Mouse (Mus musculus) hindbrain, embryonic 13.5 days (tissue): ENCODE data around the gene Col19a1. TPM values are rescaled to one million over a fixed set of nuclear protein-coding genes. Genes with fewer than 3 reads are reported as not detected.

Experiments used
- ATAC-seq: fragments of 200-750 bp; cut with Nextera tagmentation; 2 replicates; pipeline ENCODE4 v1.8.0; 2017; ENCODE audit warnings: moderate TSS enrichment; ENCODE audit not compliant: low FRiP score
- H3K27ac ChIP-seq: fragments of 300-500 bp; sonication (generic); 2 replicates; pipeline ENCODE4 v1.5.1; 2015; ENCODE audit warnings: inconsistent platforms, mild to moderate bottlenecking, moderate library complexity
- H3K27me3 ChIP-seq: fragments of 300-500 bp; sonication (generic); 2 replicates; pipeline ENCODE4 v1.6.1; 2015; ENCODE audit warnings: mild to moderate bottlenecking, inconsistent platforms
- H3K36me3 ChIP-seq: fragments of 300-500 bp; sonication (generic); 2 replicates; pipeline ENCODE4 v1.6.1; 2015; ENCODE audit warnings: mild to moderate bottlenecking, inconsistent platforms
- H3K4me1 ChIP-seq: fragments of 300-500 bp; sonication (generic); replicated peaks from 2 replicates; pipeline ENCODE4 v1.6.1; 2015; ENCODE audit warnings: inconsistent platforms
- H3K4me2 ChIP-seq: fragments of 300-500 bp; sonication (generic); 2 replicates; pipeline ENCODE4 v1.6.1; 2015; ENCODE audit warnings: inconsistent platforms, mild to moderate bottlenecking, moderate library complexity
- H3K4me3 ChIP-seq: fragments of 300-500 bp; sonication (generic); 2 replicates; pipeline ENCODE4 v1.5.1; 2015; ENCODE audit warnings: mild to moderate bottlenecking, inconsistent platforms
- H3K9ac ChIP-seq: fragments of 300-500 bp; sonication (generic); 2 replicates; pipeline ENCODE4 v1.6.1; 2015; ENCODE audit warnings: mild to moderate bottlenecking, inconsistent platforms
- H3K9me3 ChIP-seq: fragments of 300-500 bp; sonication (generic); 2 replicates; pipeline ENCODE4 v1.6.1; 2016; ENCODE audit warnings: inconsistent platforms
- WGBS: fragments of 180-500 bp; shearing (Covaris S2); methylation state at CpG from one replicate; pipeline ENCODE4 v1.1.7; 2015; 5-methylcytosine and 5-hydroxymethylcytosine counted together
- polyA plus RNA-seq: library from polyadenylated mRNA; unstranded; fragments of >200 nt; fragmentation: Nextera tagmentation; extraction: Ambion mirVana; gene quantifications from 2 replicates; pipeline ENCODE4 v1.2.1, GENCODE M21; 2015

Gene Col19a1
- polyA plus RNA-seq, 1 experiment from 2014 or later = 1.4 TPM

DNA sequence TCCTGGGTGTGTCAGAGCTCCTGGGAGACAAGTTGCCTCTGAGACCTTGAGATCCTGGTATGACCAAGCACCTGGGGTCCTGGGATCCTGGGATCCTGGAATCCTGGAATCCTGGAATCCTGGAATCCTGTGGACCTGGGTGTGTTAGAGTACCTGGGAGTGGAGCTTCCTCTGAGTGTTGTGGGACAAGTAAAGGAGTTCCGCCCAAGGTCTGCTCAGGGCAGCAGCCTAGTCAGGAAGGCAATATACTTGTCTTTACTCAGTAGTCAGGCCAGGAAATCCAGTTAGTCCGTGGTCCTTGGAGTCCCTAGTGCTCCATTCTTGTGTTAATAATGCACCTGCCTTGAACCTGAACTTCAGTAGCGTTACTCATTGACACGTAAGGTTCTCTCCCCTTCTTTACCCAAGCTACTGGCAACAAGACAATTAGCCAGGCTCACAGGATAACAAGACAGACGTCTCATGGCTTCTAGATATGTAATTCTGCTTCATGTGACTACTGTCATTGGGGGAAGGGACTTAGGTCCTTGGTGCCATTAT is 239.6 kb downstream of the Col19a1 start:
- 71% methylated on average over 5 of the region's 5 CpGs for WGBS
- Histone ChIP-seq H3K4me1 (peaks cover 3% of the 10 kb centered on the region; the same call in 1 of the 2 replicates), H3K4me3 (no peak overlapping the region), H3K9ac (no peak overlapping the region), H3K4me2 (no peak overlapping the region), H3K27me3 (no peaks in the 10 kb centered on the region), H3K36me3 (no peaks in the 10 kb centered on the region), H3K9me3 (no peaks in the 10 kb centered on the region), H3K27ac (no peak overlapping the region)
- no peak for ATAC-seq

DNA sequence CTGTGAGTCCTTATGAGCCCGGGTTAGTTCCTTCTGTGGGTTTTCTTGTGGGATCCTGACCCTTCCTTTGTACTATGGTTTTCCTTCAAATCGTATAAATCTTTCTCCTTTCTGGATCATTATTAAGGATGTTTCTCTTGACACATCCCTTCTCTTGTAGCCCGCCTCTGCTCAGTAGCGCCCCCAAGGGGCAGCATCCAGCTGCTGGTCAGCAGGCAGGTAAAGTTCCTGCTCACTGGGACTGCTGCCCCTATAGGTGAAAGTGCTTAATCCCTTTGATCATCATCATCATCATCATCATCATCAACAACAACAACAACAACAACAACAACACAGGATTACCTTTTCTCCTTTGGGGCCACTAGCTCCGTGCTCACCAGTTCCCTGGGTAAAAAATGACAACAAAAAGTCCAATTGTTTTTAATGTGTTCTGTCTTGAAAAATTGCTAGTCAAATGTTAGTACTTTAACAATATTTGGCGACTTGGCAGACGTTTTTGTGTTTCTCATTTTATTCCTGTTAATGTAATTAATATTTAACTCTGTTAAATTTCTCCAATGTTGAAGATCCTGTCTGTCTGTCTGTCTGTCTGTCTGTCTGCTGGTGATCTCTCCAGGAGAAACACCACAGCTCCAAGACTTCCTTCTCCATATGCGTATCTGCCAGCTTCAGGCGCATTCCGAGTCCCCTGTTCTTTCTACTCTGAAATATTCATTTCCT is 249.6 kb downstream of the Col19a1 start:
- no peaks in the 10 kb centered on the region for H3K4me1 ChIP-seq
- H3K9me3 ChIP-seq = no peaks in the 10 kb centered on the region
- ATAC-seq = no peak
- H3K4me2 ChIP-seq = no peak overlapping the region
- WGBS = 90% methylated on average over 10 of the region's 10 CpGs
- no peak overlapping the region for H3K4me3 ChIP-seq
- H3K27me3 ChIP-seq = no peaks in the 10 kb centered on the region
- no peak overlapping the region for H3K9ac ChIP-seq
- H3K27ac ChIP-seq = no peak overlapping the region
- H3K36me3 ChIP-seq = no peaks in the 10 kb centered on the region

DNA sequence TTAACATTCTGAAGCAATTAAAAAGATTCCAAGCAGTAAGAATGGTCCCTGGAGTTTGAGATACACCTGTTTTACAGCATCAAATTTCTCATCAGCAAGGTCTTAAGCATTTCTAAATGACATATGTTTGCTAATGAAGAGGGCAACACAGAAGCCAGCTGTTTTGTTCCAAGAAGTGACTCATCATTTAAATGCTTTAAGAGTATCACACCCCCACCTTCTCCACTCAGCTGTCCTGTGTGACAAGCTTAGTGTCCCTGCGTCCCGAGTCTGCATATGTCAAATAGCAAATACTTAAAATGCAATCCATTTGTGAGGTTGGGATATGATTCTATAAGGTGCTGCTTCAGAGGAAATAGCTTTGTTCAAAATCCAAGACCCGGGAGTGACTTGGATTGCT is 251.2 kb downstream of the Col19a1 start:
- H3K4me3 ChIP-seq = no peak overlapping the region
- H3K9me3 ChIP-seq = no peaks in the 10 kb centered on the region
- no peak overlapping the region for H3K27ac ChIP-seq
- no peaks in the 10 kb centered on the region for H3K27me3 ChIP-seq
- no peaks in the 10 kb centered on the region for H3K36me3 ChIP-seq
- no peaks in the 10 kb centered on the region for H3K4me1 ChIP-seq
- 65% methylated on average over 3 of the region's 3 CpGs for WGBS
- H3K4me2 ChIP-seq = no peak overlapping the region
- no peak for ATAC-seq
- no peak overlapping the region for H3K9ac ChIP-seq

- no peak overlapping the region for H3K27ac ChIP-seq
These were observed 270.2 kb downstream of the Col19a1 start for GRCm38 (mm10) chr1:24316961-24317589.

DNA sequence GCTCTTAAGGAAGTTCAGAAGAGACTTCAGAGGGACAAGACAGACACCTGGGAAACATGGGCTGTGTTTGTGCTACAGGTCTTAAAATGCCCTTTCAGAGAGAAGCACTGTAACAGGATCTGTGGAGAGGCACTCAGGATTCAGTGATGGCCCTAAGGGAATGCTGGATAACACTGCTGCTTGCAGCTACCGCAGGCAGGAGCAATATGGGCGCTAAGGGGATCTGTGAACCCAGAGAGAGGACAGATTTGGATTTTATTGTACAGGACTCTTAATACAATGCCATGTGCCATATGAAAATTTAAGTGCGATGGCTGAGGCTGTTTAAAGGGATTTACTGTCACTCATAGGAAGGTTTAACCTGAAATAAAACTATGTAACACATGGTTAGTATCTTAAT is 270.8 kb downstream of the Col19a1 start:
- H3K36me3 ChIP-seq = no peaks in the 10 kb centered on the region
- no peaks in the 10 kb centered on the region for H3K9me3 ChIP-seq
- WGBS = 77% methylated on average over 3 of the region's 3 CpGs
- no peaks in the 10 kb centered on the region for H3K27me3 ChIP-seq
- ATAC-seq = no peak
- 0 out of 2 replicates have a peak, but pooled peaks cover 4% of the 10 kb centered on the region for H3K4me1 ChIP-seq
- H3K27ac ChIP-seq = 0 out of 2 replicates have a peak overlapping the region, but pooled peaks have one; percentile 10
- no peak overlapping the region for H3K9ac ChIP-seq
- no peak overlapping the region for H3K4me3 ChIP-seq
- H3K4me2 ChIP-seq = no peak overlapping the region

More at GRCm38 (mm10) chr1:24316961-24317589, 270.2 kb downstream of the Col19a1 start:
- Histone ChIP-seq H3K4me2 (no peak overlapping the region), H3K4me1 (0 out of 2 replicates have a peak, but pooled peaks cover 4% of the 10 kb centered on the region), H3K36me3 (no peaks in the 10 kb centered on the region), H3K4me3 (no peak overlapping the region), H3K27me3 (no peaks in the 10 kb centered on the region), H3K9me3 (no peaks in the 10 kb centered on the region), H3K9ac (no peak overlapping the region)
- 62% methylated on average over 6 of the region's 6 CpGs for WGBS
- no peak for ATAC-seq

DNA sequence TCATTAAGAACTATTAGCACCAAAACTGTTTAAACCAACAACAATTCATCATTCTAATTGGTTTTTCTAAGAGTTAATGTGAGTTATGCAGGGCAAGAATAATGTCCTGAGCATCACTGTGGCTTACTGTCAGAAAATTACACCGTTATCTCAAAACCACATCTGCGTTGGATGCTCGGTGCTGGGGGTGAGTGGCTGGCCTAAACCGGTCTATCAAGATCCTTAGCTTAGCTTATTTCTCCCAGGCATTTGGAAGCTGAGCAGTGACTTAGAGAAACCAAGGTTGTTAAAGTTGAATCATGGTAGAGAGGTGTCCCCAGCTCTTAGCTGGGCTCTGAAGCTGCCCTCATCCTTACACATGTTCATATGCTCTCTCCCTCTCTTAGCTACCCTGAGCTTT is 276.4 kb downstream of the Col19a1 start:
- Histone ChIP-seq H3K36me3 (no peaks in the 10 kb centered on the region), H3K9me3 (no peaks in the 10 kb centered on the region), H3K27ac (no peak overlapping the region), H3K4me3 (no peak overlapping the region), H3K9ac (no peak overlapping the region), H3K4me1 (no peaks in the 10 kb centered on the region), H3K27me3 (no peaks in the 10 kb centered on the region), H3K4me2 (no peak overlapping the region)
- WGBS = 65% methylated on average over 4 of the region's 4 CpGs
- no peak for ATAC-seq

DNA sequence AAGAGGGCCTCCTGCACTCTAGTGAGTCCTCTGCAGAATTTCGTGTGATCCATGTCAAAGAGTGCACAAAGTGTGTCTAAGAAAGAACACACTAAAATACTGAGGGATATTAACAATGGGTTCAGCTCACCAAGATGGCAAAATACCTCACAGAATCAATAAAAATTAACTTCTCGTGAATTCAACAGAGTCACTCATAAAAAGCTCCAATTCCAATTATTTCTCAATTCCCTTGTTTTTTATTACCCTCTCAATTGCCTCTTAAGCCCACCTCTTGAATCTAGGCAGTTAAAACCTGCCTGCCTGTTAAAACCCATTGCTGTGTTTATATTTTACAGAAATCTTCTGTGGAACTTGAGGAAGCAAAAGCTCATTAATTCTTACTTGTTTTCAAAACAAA is 277.1 kb downstream of the Col19a1 start:
- ATAC-seq = no peak
- Histone ChIP-seq H3K4me3 (no peak overlapping the region), H3K4me1 (no peaks in the 10 kb centered on the region), H3K27me3 (no peaks in the 10 kb centered on the region), H3K27ac (no peak overlapping the region), H3K9ac (no peak overlapping the region), H3K9me3 (no peaks in the 10 kb centered on the region), H3K36me3 (no peaks in the 10 kb centered on the region), H3K4me2 (no peak overlapping the region)
- 58% methylated on average over 2 of the region's 2 CpGs for WGBS

DNA sequence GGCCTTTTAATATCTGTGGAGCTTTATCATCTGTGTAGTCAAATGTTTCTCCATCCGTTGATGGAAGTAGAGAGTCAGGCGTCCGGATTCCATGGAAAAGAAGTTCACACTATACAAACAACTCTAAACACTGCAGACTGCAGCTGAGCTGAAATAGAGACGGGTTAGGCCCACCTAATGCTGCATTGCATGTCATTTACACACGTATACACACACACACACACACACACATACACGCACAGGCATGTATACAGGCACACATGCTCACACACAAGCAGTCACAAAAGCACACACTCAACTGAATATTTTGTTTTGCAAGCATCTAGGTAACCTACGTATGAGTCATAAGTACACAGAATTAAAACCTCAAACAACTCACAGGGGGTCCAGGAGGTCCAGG is 284.2 kb downstream of the Col19a1 start:
- ATAC-seq = peak; percentile 55
- Histone ChIP-seq H3K27me3 (no peaks in the 10 kb centered on the region), H3K4me1 (0 out of 2 replicates have a peak, but pooled peaks cover 13% of the 10 kb centered on the region), H3K4me2 (no peak overlapping the region), H3K27ac (no peak overlapping the region), H3K36me3 (no peaks in the 10 kb centered on the region), H3K4me3 (no peak overlapping the region), H3K9me3 (no peaks in the 10 kb centered on the region), H3K9ac (no peak overlapping the region)
- 92% methylated on average over 7 of the region's 7 CpGs for WGBS

DNA sequence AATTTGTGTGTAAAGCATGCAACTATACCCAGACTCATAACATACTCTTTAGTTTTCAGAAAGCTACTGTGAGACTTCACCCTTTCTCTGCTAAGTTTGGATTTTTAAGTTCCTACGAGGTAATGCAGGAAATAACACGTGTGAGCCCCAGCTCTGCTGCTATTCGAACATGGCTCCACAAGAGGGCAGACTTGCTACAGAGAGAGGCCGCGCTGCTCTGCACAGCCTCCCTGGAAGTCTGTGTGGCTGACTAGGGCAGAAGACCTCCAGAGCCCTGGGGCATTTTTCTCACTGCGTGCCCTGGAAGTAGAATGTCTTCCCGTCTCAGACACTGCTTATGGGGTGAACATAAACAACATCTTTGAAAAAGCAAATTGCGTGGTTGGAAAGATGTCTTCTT is 284.6 kb downstream of the Col19a1 start:
- H3K27ac ChIP-seq = no peak overlapping the region
- no peaks in the 10 kb centered on the region for H3K27me3 ChIP-seq
- H3K9me3 ChIP-seq = no peaks in the 10 kb centered on the region
- H3K4me3 ChIP-seq = no peak overlapping the region
- 0 out of 2 replicates have a peak, but pooled peaks cover 13% of the 10 kb centered on the region for H3K4me1 ChIP-seq
- ATAC-seq = peak; percentile 73
- H3K4me2 ChIP-seq = no peak overlapping the region
- H3K9ac ChIP-seq = no peak overlapping the region
- 14% methylated on average over 8 of the region's 8 CpGs for WGBS
- H3K36me3 ChIP-seq = no peaks in the 10 kb centered on the region

GRCm38 (mm10) chr1:24300700-24301099 is 286.6 kb downstream of the Col19a1 start:
- no peak overlapping the region for H3K4me2 ChIP-seq
- no peaks in the 10 kb centered on the region for H3K9me3 ChIP-seq
- H3K9ac ChIP-seq = no peak overlapping the region
- 96% methylated on average over 3 of the region's 3 CpGs for WGBS
- no peaks in the 10 kb centered on the region for H3K27me3 ChIP-seq
- H3K4me3 ChIP-seq = no peak overlapping the region
- no peak overlapping the region for H3K27ac ChIP-seq
- 0 out of 2 replicates have a peak, but pooled peaks cover 13% of the 10 kb centered on the region for H3K4me1 ChIP-seq
- no peak for ATAC-seq
- H3K36me3 ChIP-seq = no peaks in the 10 kb centered on the region

- WGBS = 88% methylated on average over 7 of the region's 7 CpGs
- Histone ChIP-seq H3K9me3 (no peaks in the 10 kb centered on the region), H3K4me2 (no peak overlapping the region), H3K27me3 (no peaks in the 10 kb centered on the region), H3K9ac (no peak overlapping the region), H3K36me3 (no peaks in the 10 kb centered on the region), H3K4me1 (0 out of 2 replicates have a peak, but pooled peaks cover 6% of the 10 kb centered on the region), H3K4me3 (no peak overlapping the region), H3K27ac (no peak overlapping the region)
- no peak for ATAC-seq
These were observed 292.0 kb downstream of the Col19a1 start for GRCm38 (mm10) chr1:24294979-24295942.

DNA sequence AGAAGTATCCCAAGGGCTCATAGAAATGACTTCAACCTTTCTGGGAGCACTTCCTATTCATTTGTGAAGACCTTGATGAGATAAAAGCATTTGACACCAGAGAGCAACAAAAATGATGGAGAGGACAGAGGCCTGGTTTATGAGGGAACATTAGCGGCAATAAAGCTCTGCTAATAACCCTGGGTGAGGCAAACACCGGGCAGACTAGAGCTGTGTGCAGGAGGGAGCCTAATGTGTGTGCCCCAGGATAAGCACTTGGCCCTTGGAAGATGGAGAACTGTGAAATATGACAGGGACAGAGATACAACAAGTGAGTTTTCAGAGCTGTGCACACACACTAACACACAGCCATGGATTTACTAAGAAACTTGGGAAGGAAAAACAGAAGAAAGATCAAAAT is 294.8 kb downstream of the Col19a1 start:
- no peaks in the 10 kb centered on the region for H3K36me3 ChIP-seq
- H3K27me3 ChIP-seq = no peaks in the 10 kb centered on the region
- H3K4me2 ChIP-seq = no peak overlapping the region
- WGBS = 62% methylated on average over 2 of the region's 2 CpGs
- H3K4me3 ChIP-seq = no peak overlapping the region
- no peak overlapping the region for H3K27ac ChIP-seq
- no peak overlapping the region for H3K9ac ChIP-seq
- no peak for ATAC-seq
- no peaks in the 10 kb centered on the region for H3K9me3 ChIP-seq
- H3K4me1 ChIP-seq = no peaks in the 10 kb centered on the region
